Mouse (Mus musculus): ENCODE measurements around the gene Plcxd1.

DNA sequence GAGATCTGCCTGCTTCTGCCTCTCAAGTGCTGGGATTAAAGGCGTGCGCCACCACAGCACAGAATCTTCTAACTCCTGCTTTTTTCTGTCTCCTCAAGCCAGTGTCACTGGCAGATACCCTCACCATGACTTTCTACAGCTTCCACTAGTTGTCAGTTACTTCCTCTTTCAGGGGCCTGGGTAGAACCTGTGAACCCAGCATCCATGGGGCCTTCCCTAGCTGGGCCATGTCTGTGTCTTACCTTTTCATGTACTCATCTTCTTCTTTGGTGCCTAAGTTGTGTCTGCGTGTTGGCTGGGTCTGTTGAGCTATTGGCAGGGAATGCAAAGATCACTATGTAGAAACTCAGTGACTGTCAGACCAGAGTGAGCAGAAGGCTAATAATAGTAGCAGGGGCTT is 38.0 kb downstream of the Plcxd1 start:
- no peak for TF ChIP-seq CHD1 (IDR thresholded peaks at IDR 0.05; ENCODE audit: low read depth, low read length)
- TF ChIP-seq CTCF (conservative IDR thresholded peaks at IDR 0.05 in 1 of 2, IDR thresholded peaks at IDR 0.05 in 1 of 2; ENCODE audit: low read depth in 2 of 2, low read length in 2 of 2): no peak
- no peak for TF ChIP-seq MXI1 (IDR thresholded peaks at IDR 0.05; ENCODE audit: low read depth, low read length)
- TF ChIP-seq MAX (IDR thresholded peaks at IDR 0.05; ENCODE audit: low read length): no peak
- TF ChIP-seq EP300 (IDR thresholded peaks at IDR 0.05; ENCODE audit: low read length): no peak
- no peak for TF ChIP-seq BHLHE40 (IDR thresholded peaks at IDR 0.05; ENCODE audit: low read depth, low read length)
- TF ChIP-seq GABPA (IDR thresholded peaks at IDR 0.05; ENCODE audit: insufficient replicate concordance, low read depth, low read length): no peak
- TF ChIP-seq RCOR1 (conservative IDR thresholded peaks at IDR 0.05; ENCODE audit: low read depth, low read length): no peak
- no peak for TF ChIP-seq KAT2A (IDR thresholded peaks at IDR 0.05; ENCODE audit: insufficient replicate concordance, low read length)
- TF ChIP-seq POLR2A (IDR thresholded peaks at IDR 0.05; ENCODE audit: low read depth, low read length): no peak
- TF ChIP-seq USF2 (conservative IDR thresholded peaks at IDR 0.05; ENCODE audit: low read depth, low read length): no peak
- TF ChIP-seq NRF1 (IDR thresholded peaks at IDR 0.05; ENCODE audit: low read depth, low read length): no peak
- no peak for TF ChIP-seq NELFE (IDR thresholded peaks at IDR 0.05; ENCODE audit: low read depth, low read length)
